Mouse (Mus musculus) urinary bladder, postnatal 14 days (tissue): Measurements from ENCODE around the gene Mrpl58.
A peak's percentile ranks its signal among the peaks of the same experiment; 100 is the strongest.

Experiments
- DNase-seq: peaks from one replicate; pipeline ENCODE4 v3.0.0; 2021; ENCODE audit warnings: low spot score

Mrpl58 gene

DNA sequence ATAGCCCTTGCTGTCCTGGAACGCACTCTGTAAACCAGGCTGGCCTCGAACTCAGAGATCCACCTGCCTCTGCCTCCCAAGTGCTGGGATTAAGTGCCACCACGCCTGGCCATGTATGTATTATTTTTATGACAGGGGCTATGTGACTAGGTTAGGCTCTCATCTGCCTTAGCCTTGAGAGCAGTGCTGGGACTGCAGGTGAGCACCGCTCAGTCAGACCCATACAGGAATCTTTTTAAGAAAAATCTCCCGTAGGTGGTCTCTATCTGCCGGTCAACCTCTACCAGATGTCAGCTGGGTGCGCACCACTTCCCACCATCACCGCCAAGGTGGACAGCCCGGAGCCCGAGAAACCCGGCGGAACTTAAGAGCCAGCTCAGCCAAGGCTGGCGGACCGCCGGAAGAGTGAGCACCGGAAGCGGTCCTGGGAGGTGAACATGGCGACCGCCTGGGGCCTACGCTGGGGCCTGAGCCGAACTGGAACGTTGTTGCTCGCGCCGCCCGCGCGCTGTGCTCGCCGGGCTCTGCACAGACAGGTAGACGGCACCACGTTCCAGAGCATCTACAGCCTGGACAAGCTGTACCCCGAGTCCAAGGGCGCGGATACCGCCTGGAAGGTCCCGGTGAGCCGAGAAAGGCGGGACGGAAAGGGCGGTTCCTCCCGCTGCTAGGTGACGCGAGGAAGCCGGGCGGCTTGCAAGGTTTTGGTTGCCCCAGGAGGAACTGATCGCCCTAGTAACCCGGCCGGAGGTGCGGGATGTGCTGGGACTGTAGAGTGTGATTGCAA lies at the start of gene Mrpl58:
Mrpl58 (plus strand) TSS at position 415 of the 787 bp plus-strand sequence.
- peak; percentile 84 for DNase-seq

GRCm38 (mm10) chr11:115354183-115354582 lies 49.4 kb upstream of the Mrpl58 start:
- peak; percentile 64 for DNase-seq

GRCm38 (mm10) chr11:115358468-115358867 lies 45.1 kb upstream of the Mrpl58 start:
- peak; percentile 79 for DNase-seq

DNA sequence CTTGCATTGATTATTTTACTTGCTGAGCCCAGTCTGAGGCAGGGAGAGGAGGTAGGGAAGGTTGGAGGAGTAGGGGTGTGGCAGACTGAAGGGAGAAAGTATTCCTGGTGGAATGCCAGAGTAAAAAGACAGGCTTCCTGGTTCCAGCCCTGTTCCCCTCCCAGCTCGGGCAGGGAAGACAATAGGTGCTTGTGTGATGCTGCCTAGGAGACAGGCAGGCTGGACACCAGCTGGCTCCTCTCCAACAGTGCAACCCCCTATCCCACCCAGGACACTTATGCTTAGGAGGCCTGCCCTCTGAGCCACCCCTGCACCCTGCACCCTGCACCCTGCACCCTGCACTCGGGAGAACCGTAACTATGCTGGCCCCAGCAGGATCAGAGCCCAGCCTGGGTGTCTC lies 44.3 kb upstream of the Mrpl58 start:
- no peak for DNase-seq

DNA sequence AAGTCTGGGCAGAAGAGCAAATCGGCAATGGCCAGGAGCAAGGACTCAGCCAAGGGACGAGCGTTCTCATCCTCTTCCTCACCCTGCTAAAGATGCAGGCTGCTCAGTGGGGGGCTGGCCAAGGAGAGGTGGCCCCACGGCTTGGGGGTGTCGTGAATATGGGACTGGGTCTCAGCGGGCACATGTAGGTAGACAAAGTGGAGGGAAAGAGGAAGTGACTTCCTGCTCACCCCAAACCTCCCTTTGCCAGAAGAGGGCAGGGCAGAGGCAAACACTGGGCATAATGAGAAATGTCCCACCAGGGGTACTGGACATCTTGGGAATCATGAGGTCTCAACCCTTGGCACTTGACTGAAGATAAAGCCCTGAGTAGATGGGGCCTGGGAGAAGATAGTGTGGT lies 43.8 kb upstream of the Mrpl58 start:
- no peak for DNase-seq

DNA sequence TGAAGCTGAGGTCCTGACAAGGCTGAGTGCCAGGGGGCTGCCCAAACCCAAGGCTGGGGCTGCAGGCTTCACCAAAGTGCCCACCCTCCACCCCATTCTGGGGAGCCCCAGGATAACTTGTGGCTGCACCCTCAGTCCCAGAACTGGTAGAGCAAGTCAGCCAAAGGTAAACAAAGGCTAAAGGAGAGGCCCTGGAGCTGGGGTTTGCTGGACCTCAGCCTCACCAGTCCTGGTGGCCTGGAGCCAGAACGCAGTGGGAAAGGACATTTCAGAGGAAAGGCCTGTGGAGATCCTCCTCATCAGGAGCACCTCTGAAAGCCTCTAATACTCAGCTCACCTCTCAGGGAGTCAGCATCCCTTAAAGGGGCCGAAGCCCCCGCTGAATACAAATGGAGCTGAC lies 39.4 kb upstream of the Mrpl58 start:
- DNase-seq: peak; percentile 53

- DNase-seq: no peak
These were observed 37.4 kb upstream of the Mrpl58 start for GRCm38 (mm10) chr11:115366039-115366705.

- DNase-seq: peak; percentile 50
These were observed 36.7 kb upstream of the Mrpl58 start for GRCm38 (mm10) chr11:115366706-115367394.

DNA sequence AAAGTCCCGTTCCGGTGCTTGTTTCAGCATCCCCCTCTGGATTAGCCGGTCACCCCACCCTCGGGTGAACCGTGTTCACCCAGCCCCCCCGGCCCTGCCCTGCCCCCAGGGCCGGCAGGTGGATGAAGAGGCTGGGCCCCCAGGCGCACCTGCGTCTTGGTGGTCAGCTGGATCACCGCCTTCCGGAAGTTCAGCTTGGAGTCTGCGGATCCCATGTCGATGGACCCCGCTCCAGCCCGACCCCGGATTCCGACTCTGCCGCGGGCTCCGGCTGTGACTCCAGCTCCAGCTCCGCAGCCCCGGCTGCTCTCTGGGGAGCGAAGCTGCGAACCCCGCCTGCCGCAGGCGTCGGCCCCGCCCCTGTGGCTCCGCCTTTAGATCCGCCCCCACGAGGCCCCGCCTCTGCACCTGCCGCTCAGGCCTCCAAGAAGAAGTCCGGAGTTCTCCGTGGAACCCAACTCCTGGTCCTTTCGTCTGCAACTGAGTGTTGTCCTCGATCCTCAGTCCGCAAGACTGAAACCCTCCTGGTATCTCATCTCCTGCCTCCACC lies 36.1 kb upstream of the Mrpl58 start, which contains the start of gene Hid1:
Hid1 (minus strand) TSS at position 362 of the 550 bp plus-strand sequence.
- peak; percentile 84 for DNase-seq

GRCm38 (mm10) chr11:115370368-115370767 lies 33.2 kb upstream of the Mrpl58 start:
- DNase-seq: no peak

DNA sequence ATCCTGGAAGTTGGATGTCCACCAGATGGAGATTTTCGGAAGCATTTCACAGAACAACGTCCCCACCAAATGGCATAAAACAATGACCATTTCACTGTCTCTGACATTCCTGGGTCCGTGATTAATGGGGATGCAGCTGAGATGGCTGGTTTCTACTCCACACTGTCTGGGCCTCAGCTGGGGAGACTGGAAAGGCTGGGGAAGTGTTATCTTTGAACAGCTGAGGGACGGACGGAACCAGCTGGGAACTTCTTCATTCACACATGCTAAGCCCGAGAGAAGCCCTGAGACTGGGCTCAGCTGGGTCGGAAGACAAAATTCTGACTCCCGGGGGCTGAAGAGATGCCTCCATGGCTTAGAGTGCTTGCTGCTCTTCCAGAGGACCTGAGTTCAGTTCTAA lies 32.2 kb upstream of the Mrpl58 start:
- DNase-seq: no peak

- no peak for DNase-seq
These were observed 31.5 kb upstream of the Mrpl58 start for GRCm38 (mm10) chr11:115372015-115372414.

DNA sequence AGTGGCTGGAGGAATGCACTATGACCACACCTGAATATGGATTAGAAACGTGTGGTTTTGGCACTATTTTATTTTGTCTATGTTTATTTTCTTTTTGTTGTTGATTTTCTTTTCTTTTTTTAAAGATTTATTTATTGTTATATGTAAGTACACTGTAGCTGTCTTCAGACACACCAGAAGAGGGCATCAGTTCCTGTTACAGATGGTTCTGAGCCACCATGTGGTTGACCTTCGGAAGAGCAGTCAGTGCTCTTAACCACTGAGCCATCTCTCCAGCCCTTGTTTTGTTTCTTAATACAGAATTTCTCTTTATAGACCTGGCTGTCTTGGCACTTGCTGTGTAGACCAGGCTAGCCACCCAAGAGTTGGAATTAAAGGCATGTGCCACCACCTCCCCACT lies 30.8 kb upstream of the Mrpl58 start:
- no peak for DNase-seq

- DNase-seq: peak; percentile 69
These were observed 29.5 kb upstream of the Mrpl58 start for GRCm38 (mm10) chr11:115373805-115374694.

DNA sequence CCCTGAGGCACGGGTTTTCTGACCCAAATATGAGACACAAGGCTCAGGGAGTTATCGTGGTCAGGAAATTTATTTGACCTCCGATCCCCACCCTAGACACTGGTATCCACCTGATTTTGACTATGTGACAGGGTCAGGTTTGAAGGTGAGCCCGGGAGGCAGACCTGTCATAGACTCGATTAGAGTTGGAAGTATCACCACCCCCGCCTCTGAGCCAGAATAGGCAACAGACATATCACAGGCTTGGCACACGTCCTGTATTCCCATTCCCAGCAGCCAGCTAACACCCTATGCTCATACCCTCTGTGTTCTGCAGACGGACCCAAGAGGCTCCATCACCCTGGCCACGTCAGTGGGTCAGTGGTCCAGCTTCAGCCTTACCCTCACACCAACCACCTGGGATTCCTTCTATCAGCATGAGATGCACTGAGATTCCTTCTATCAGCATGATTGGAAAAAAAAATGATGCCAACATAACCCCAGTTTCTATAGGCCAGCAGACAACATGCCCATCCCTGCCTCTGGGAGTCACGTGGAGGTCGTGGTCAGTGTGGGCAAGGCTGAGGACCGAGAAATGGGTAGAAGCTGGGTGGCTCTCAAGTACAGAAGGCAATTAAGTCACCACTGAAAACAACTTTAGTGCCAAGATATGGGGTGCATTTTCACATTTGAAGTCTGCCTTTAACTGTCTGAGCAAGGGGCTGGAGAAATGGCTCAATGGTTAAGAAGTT lies 28.7 kb upstream of the Mrpl58 start:
- no peak for DNase-seq

- no peak for DNase-seq
These were observed 26.8 kb upstream of the Mrpl58 start for GRCm38 (mm10) chr11:115376722-115377121.

GRCm38 (mm10) chr11:115377254-115377653 lies 26.3 kb upstream of the Mrpl58 start:
- DNase-seq: no peak

GRCm38 (mm10) chr11:115377854-115378253 lies 25.7 kb upstream of the Mrpl58 start:
- DNase-seq: no peak

DNA sequence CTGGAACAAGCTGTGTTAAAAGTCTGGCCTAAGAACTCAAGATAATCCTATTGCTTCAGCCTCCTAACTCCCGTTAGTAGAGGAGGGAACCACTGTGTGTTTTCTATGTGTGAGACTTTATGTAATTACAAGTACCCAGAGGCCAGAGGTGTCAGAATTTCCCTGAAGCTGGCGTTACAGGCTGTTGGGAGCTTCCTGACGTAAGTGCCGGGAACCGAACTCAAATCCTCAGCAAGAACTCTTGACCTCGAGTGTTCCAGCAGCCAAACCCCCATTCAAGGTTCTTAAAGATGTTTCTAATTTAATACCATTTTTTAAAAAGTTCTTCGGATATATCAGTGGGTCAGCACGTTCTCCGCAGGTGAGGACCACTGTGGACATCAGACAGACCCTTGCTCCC lies 22.3 kb upstream of the Mrpl58 start:
- no peak for DNase-seq

DNA sequence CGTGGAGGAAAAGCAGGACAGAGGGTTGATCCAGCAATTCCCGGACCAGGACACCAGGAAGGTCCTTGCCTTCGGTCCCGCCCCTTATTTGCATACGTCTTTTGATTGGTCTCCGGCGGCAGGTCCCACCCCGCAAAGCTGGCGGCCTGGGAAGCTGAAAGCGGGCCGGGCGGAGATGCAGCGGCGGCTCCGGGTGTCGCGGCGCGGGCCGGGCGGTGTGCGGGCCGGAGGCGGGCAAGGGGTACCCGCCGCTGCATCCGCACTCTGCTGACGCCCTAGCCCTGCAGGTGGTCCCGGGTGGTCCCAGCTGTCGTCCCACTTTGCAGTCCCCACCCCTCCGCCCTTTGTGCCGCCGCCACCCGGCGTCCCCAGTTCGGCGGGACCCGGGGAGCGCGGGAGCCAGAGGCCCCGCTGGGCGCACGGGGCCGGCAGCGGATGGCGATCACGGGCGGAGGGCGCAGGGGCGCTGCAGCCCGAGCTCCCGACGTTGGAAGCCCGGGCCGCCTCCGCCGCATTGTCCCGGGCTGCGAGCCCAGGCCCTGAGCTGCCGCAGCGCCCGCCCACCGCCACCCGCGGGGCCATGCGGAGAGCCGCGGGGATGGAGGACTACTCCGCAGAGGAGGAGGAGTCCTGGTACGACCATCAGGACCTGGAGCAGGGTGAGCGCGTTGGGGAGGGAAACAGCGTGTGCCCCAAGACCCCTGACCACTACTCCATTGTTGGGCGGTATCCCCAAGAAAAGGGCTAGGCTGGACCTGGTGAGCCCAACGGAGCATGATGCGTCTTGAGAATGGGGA lies 21.6 kb upstream of the Mrpl58 start, which contains the start of gene Cdr2l:
Cdr2l (plus strand) TSS at position 174 of the 797 bp plus-strand sequence.
- peak; percentile 93 for DNase-seq
